Mouse (Mus musculus): ENCODE results near the gene Csgalnact2. TPM values are rescaled to one million over a fixed set of nuclear protein-coding genes. Genes with fewer than 3 reads are reported as not detected.

The Csgalnact2 gene
- 1 to 10 TPM in 1 of 2 experiments, under 1 TPM in 1; 0.33 to 3.2 TPM for polyA plus RNA-seq (2012; fragmentation: generic; extraction: Trizol)

GRCm38 (mm10) chr6:118138731-118139709, at the start of gene Csgalnact2:
TSS of gene Csgalnact2 (minus strand) at chr6:118139140.

Other genes starting within 250 kb of the Csgalnact2 start
- 100 to 1,000 TPM in 1 of 2 experiments, 10 to 100 TPM in 1; 43.2 to 148 TPM for gene Hnrnpf, start 238.8 kb downstream of the Csgalnact2 start, polyA plus RNA-seq (2012; fragmentation: generic; extraction: Trizol)
- 1 to 10 TPM in 1 of 2 experiments, under 1 TPM in 1; 0.09 to 1.1 TPM for gene Fxyd4, start 201.4 kb downstream of the Csgalnact2 start, polyA plus RNA-seq (2012; fragmentation: generic; extraction: Trizol)
- under 1 TPM; 0.04 to 0.08 TPM for gene Rasgef1a, start 127.7 kb downstream of the Csgalnact2 start, polyA plus RNA-seq (2012; fragmentation: generic; extraction: Trizol)
- gene Ret, start 58.6 kb upstream of the Csgalnact2 start, polyA plus RNA-seq (2012; fragmentation: generic; extraction: Trizol), result under 1 TPM; 0.07 to 0.11 TPM